Mouse (Mus musculus) liver, embryonic 14.5 days (tissue): ENCODE measurements around the gene Usp44. TPM values are rescaled to one million over a fixed set of nuclear protein-coding genes. Genes with fewer than 3 reads are reported as not detected.

ENCODE experiments used
- ATAC-seq: fragments of 200-750 bp; cut with Nextera tagmentation; 2 replicates; pipeline ENCODE4 v1.8.0; 2017; ENCODE audit warnings: moderate number of reproducible peaks, mild to moderate bottlenecking, moderate library complexity; ENCODE audit not compliant: insufficient read depth
- DNase-seq, 3 experiments: peaks; one replicate each; pipeline ENCODE4 v3.0.0-alpha.2; 2012 to 2013; ENCODE audit warnings: low read depth in 3 of 3, low spot score in 3 of 3
- H3K27ac ChIP-seq: fragments of 300-500 bp; sonication (generic); 2 replicates; pipeline ENCODE4 v1.5.1; 2014; ENCODE audit warnings: moderate library complexity, mild to moderate bottlenecking, control low read depth, inconsistent platforms
- H3K27me3 ChIP-seq: fragments of 300-500 bp; sonication (generic); 2 replicates; pipeline ENCODE4 v1.6.1; 2014; ENCODE audit warnings: mild to moderate bottlenecking, low read length, moderate library complexity; ENCODE audit not compliant: control insufficient read depth, insufficient read depth
- H3K36me3 ChIP-seq: fragments of 300-500 bp; sonication (generic); replicated peaks from 2 replicates; pipeline ENCODE4 v1.6.1; 2014; ENCODE audit warnings: low read depth; ENCODE audit not compliant: control insufficient read depth, insufficient read depth
- H3K4me1 ChIP-seq, 2 experiments: fragments of 200-500 bp in 1 of 2; fragments of 300-500 bp in 1 of 2; sonication (generic) in 1 of 2; replicated peaks; 2 replicates each; pipeline ENCODE4 v1.6.1; 2012 to 2014; ENCODE audit warnings: antibody characterized with exemption in 1 of 2, inconsistent platforms in 1 of 2, low read length in 1 of 2; ENCODE audit not compliant: control insufficient read depth in 2 of 2, insufficient read depth in 2 of 2
- H3K4me2 ChIP-seq: fragments of 300-500 bp; sonication (generic); 2 replicates; pipeline ENCODE4 v1.6.1; 2014; ENCODE audit warnings: low read depth, mild to moderate bottlenecking, control low read depth, moderate library complexity
- H3K4me3 ChIP-seq, 2 experiments: fragments of 200-500 bp in 1 of 2; fragments of 300-500 bp in 1 of 2; sonication (generic) in 1 of 2; 2 replicates each; pipeline ENCODE4 v1.5.1; 2012 to 2014; ENCODE audit warnings: low read depth in 2 of 2, low read length in 2 of 2, mild to moderate bottlenecking in 2 of 2, control low read depth in 1 of 2, inconsistent platforms in 1 of 2, moderate library complexity in 1 of 2; ENCODE audit not compliant: insufficient read depth in 1 of 2
- H3K9ac ChIP-seq: fragments of 300-500 bp; sonication (generic); replicated peaks from 2 replicates; pipeline ENCODE4 v1.6.1; 2014; ENCODE audit warnings: mild to moderate bottlenecking, control low read depth, moderate library complexity
- H3K9me3 ChIP-seq: fragments of 300-500 bp; sonication (generic); 2 replicates; pipeline ENCODE4 v1.6.1; 2016; ENCODE audit warnings: low read length, mixed read lengths; ENCODE audit not compliant: control insufficient read depth
- CTCF ChIP-seq: IDR thresholded peaks from 2 replicates; pipeline ENCODE4 v1.5.1; 2016; ENCODE audit warnings: antibody characterized with exemption, low read depth, control low read depth
- EP300 ChIP-seq: IDR thresholded peaks from 2 replicates; pipeline ENCODE4 v1.6.1; 2016; ENCODE audit warnings: antibody characterized with exemption, low read depth
- WGBS: fragments of 180-500 bp; shearing (Covaris S2); extraction: QIAGEN DNeasy Blood & Tissue Kit; methylation state at CpG from one replicate; pipeline ENCODE4 v1.1.7; 2014; ENCODE audit not compliant: insufficient replicate concordance; 5-methylcytosine and 5-hydroxymethylcytosine counted together
- polyA plus RNA-seq, 2 experiments: library from polyadenylated mRNA; depleted of rRNA in 1 of 2; stranded (reverse) in 1 of 2; unstranded in 1 of 2; fragments of >200 nt; fragmentation: Nextera tagmentation in 1 of 2; extraction: Ambion mirVana in 1 of 2; gene quantifications; 2 replicates each; pipeline versions ENCODE4 v1.2.1 to v1.2.3; 2012 to 2014

The Usp44 gene
- polyA plus RNA-seq, 2 experiments = 1.5 TPM

DNA sequence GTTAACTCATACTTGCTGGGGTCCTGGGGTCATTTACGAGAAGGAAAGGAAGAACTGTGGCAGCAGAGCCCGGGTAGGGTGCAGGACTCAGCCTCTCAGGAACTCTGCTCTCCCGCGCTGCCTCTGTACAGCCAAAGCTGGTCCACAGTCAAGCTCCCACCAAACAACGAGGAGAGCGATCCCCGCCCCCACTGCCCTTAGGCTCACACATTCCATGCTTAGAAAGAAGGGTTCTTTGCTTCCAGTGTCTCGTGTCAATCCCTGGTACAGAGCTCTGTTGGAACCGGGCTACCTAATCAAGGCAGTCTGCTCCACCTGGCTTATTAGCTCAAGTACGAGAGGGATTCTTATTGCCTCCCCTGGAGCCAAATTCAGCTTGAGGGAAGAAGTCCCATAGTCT, 76.0 kb downstream of the Usp44 start:
- ATAC-seq = no peak
- no peak for DNase-seq
- H3K27me3 ChIP-seq = no peaks in the 10 kb centered on the region
- WGBS = 61% methylated on average over 10 of the region's 10 CpGs
- peaks cover 12 to 26% of the 10 kb centered on the region in 2 experiments for H3K4me1 ChIP-seq
- H3K4me2 ChIP-seq = no peak overlapping the region
- no peaks in the 10 kb centered on the region for H3K36me3 ChIP-seq
- H3K27ac ChIP-seq = no peak overlapping the region
- H3K9me3 ChIP-seq = no peaks in the 10 kb centered on the region
- TF ChIP-seq CTCF = no peak
- TF ChIP-seq EP300 = no peak
- no peak overlapping the region for H3K4me3 ChIP-seq
- no peak overlapping the region for H3K9ac ChIP-seq

Other genes with a start within 250 kb of the Usp44 start
- gene Snrpf, start 241.8 kb upstream of the Usp44 start, polyA plus RNA-seq (2012; rRNA removed) = 52.9 and 104 TPM in 2 replicates
- gene Snrpf, start 241.8 kb upstream of the Usp44 start, polyA plus RNA-seq (2014; fragmentation: Nextera tagmentation; extraction: Ambion mirVana) = 85.5 and 88.1 TPM in 2 replicates
- gene Ntn4, start 190.9 kb upstream of the Usp44 start, polyA plus RNA-seq (2012; rRNA removed) = 0.44 and 0.52 TPM in 2 replicates
- gene Ntn4, start 190.9 kb upstream of the Usp44 start, polyA plus RNA-seq (2014; fragmentation: Nextera tagmentation; extraction: Ambion mirVana) = 0.05 and 0.11 TPM in 2 replicates
- gene Metap2, start 65.5 kb downstream of the Usp44 start, polyA plus RNA-seq (2012; rRNA removed) = 95.7 and 181 TPM in 2 replicates
- 176 and 195 TPM in 2 replicates for gene Metap2, start 65.5 kb downstream of the Usp44 start, polyA plus RNA-seq (2014; fragmentation: Nextera tagmentation; extraction: Ambion mirVana)
- gene Vezt, start 204.3 kb downstream of the Usp44 start, polyA plus RNA-seq (2012; rRNA removed) = 4.9 and 6.6 TPM in 2 replicates
- gene Vezt, start 204.3 kb downstream of the Usp44 start, polyA plus RNA-seq (2014; fragmentation: Nextera tagmentation; extraction: Ambion mirVana) = 12.7 and 14.6 TPM in 2 replicates
- gene Fgd6, start 204.4 kb downstream of the Usp44 start, polyA plus RNA-seq (2012; rRNA removed) = 2.5 and 2.9 TPM in 2 replicates
- 2.4 and 2.9 TPM in 2 replicates for gene Fgd6, start 204.4 kb downstream of the Usp44 start, polyA plus RNA-seq (2014; fragmentation: Nextera tagmentation; extraction: Ambion mirVana)